Mouse (Mus musculus) spleen, adult 2 months (tissue): Measurements from ENCODE around the gene Parva.

Source experiments
- CTCF ChIP-seq: fragments of 200-500 bp; IDR thresholded peaks from 2 replicates; pipeline ENCODE4 v1.5.1; 2011; ENCODE audit warnings: mild to moderate bottlenecking, inconsistent platforms; ENCODE audit not compliant: insufficient read depth, insufficient read length, insufficient replicate concordance; ENCODE audit errors: extremely low read depth
- POLR2A ChIP-seq: fragments of 200-500 bp; IDR thresholded peaks from 2 replicates; pipeline ENCODE4 v1.6.1; 2011; ENCODE audit warnings: low read depth, low read length, inconsistent platforms

GRCm38 (mm10) chr7:112530924-112531323 is 103.6 kb downstream of the Parva start:
- TF ChIP-seq CTCF (no peak), POLR2A (no peak)
